Mouse (Mus musculus): Measurements from ENCODE around the gene Slc38a3.

Gene Slc38a3

DNA sequence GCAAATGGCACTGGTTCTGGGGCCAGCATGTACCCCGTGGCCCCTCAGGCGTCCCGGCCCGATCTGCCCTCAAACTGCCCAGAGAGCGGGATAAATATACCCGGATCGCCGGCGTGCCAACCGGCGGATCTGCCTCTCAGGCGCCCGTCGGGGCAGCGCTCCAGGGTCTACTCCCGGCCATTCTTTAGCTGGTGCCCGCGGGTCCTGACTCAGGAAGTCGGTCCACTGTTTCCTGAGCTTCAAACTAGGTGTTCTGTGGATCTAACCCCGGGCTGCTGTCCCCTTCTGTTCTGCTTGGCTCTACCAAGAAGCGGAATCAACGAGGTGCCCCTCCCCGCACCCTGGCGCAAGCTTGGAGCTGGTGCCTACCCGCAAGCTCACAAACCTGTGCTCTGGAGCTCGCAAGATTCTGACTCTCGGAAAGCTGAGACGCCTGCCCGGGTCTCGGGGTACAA is 2.6 kb downstream of the Slc38a3 start:
- no peak for DNase-seq (ENCODE audit: low spot score in 2 of 2)

DNA sequence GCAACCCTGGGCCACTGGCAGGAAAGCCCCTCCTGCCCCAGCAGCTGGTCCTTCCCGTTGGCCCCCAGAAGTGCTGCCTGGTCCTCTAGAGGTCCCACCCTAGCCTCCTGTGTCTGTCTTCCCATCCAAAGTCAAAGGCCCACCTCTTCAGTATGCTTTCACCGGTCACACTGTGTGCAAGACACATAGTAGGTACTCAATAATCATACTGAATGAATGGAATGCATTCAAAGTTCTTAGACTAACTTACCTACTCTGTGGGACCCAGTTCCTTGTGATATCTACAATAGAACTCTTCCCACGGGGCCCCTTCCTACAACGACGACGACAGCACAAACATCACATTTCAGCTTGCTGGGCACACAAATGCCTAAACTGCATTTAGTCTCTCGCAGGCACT is 4.0 kb downstream of the Slc38a3 start:
- DNase-seq (ENCODE audit: low spot score in 2 of 2) = no peak

GRCm38 (mm10) chr9:107663525-107663924 is 5.8 kb downstream of the Slc38a3 start:
- DNase-seq (ENCODE audit: low spot score in 2 of 2) = no peak

DNA sequence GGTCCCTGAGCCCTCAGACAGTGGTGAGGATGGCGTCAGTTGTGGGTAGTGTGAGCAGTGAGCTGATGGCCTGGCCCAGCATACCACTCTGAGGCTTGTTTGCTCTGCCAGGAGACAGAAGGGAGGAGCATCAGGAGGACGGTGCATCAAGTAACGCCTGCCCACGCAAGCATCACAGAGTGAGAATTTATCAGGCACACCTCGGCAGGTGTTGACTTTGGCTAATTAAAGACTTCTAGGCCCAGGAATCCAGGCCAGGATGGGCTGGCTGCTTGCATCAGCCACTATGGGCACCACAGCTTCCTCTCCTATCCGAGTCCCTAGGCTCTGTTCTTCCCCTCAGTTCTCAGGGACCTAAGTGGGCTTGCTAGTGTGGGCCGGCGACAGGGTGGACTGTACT is 7.0 kb downstream of the Slc38a3 start:
- no peak for DNase-seq (ENCODE audit: low spot score in 2 of 2)

DNA sequence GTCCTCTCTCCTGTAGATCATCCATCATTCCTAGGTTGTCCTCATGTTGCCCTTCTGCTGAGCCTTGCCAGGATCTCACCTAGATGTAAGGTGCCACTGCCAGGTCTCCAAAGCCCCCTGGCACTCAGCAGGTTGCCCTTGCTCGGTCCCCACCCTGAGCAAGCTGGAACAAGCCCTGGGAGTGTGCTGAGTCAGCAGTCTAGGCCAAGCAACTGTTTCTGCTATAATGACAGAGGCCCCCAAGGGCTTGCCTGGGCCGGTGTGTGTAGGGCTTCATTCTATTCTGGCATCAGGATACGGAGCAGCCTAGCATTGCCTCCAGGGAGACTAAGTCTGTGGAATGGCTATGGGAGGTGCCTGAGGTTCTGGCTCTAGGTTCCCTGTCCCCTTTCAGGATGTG is 8.6 kb downstream of the Slc38a3 start:
- DNase-seq (ENCODE audit: low spot score in 2 of 2) = no peak

DNA sequence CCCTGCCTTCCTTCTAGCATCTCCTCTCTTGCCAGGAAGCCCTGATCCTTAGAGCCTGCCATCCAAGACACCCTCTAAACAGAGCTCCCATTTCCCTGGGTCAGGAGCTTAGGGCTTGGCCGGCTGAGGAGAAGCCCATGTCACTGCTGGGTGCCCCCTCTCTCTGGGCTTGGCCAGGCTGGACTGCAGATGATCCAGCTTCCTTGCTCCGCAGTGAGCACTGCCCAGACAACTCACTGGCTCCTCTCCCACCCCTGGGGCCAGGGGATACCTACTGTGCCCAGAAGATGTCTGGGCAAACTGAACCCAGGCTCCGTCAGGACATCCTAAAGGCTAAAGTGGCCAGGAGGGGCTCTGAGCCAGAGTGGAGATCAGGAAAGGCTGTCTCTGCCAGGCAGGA is 9.4 kb downstream of the Slc38a3 start:
- no peak for DNase-seq (ENCODE audit: low spot score in 2 of 2)

- DNase-seq (ENCODE audit: low spot score in 2 of 2) = no peak
These were observed 9.8 kb downstream of the Slc38a3 start for GRCm38 (mm10) chr9:107659551-107659950.

DNA sequence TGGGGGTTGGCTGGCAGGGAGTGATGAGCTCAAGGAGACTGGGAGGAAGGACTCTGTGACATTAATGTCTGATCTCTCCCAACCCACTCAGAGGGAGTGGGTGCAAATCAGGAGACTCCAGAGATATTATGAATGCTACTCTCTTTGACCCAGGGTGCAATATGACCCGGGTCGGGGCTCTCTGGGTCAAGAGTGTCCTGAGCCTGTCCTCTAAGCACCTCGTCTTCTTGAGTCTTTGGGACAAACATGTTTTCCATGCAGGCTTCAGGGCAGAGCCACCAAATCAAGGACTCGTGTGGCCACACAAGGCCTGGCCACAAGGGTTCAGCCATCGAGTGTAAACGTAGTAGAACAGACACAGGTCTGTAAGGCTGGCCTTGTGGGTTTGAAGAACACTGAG is 11.2 kb downstream of the Slc38a3 start:
- DNase-seq (ENCODE audit: low spot score in 2 of 2) = no peak

- no peak for DNase-seq (ENCODE audit: low spot score in 2 of 2)
These were observed 12.2 kb downstream of the Slc38a3 start for GRCm38 (mm10) chr9:107657144-107657543.

- DNase-seq (ENCODE audit: low spot score in 2 of 2) = no peak
These were observed 14.7 kb downstream of the Slc38a3 start for GRCm38 (mm10) chr9:107654585-107654984.

DNA sequence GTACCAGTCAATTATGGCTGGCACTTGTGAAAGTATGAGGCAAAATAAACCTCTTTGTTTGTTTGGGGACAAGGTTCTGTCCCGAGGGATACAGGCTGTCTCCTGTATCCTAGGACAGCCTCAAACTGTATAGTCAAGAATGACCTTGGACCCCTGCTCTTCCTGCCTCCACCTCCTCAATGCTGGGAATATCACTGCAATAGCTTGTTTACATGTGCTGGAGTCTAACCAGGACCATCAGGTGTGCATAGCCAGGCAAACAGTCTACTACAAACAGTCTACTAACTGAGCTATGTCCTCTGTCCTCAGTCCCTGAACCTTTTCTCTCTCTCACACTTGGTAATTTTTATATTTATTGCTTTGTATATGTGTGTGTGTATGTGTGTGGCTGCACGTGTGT is 15.9 kb downstream of the Slc38a3 start:
- DNase-seq (ENCODE audit: low spot score in 2 of 2) = no peak

DNA sequence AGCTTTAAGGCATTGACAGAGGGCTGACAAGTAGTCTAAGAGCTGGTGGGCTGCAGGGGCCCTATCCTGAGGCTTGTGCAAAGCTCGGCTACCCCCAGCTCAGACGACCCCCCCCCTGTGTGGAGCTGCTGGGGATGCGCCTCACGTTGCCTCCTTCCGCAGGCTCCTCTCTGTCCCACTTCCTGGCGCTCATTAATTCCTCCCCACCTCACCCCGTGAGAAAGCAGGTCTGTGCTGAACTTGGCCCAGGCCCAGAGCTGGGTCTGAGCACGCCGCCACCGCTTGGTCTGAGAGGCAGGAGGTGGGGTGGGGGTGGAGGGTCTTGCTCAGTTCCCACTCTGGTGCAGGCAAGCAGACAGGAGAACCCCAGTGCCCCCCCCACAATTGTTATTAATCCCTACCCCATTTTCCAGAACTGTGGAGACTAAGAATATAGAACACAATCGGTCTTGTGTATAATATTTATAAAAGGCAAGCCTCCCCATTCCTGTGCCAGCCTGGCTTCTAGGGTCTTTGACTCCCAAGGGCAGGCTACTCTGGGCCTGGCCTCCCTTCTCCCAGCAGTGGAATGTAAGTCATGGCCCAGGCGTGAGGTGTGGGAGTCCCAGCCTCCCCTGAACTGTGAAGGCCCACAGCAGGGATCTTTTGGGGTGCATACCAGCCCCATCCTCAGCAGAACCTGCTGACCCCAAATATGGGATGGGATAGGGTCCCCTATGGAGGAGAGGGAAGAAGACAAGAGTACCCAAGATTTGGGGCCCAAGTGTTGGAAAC is 18.4 kb downstream of the Slc38a3 start:
- no peak for DNase-seq (ENCODE audit: low spot score in 2 of 2)

- DNase-seq (ENCODE audit: low spot score in 2 of 2) = no peak
These were observed 19.1 kb downstream of the Slc38a3 start for GRCm38 (mm10) chr9:107650225-107650624.

- DNase-seq (ENCODE audit: low spot score in 2 of 2) = no peak
These were observed 20.6 kb downstream of the Slc38a3 start for GRCm38 (mm10) chr9:107648767-107649166.

DNA sequence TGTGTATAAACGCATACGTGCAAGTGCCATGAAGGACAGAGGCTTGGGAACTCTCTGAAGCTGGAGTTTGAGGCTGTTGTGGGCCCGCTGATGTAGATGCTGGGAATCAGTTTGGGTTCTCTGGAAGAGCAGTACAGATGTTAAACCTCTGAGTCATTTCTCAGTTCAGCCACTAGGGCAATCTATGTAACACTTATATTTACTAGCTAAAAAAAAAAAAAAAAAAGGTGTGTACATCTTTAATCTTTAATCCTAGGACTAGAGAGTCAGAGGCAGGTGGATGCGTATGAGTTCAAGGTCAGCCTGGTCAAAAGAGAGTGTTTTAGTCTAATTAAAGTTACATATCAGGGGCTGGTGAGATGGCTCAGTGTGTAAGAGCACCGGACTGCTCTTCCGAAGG is 22.4 kb downstream of the Slc38a3 start:
- DNase-seq (ENCODE audit: low spot score in 2 of 2) = no peak

DNA sequence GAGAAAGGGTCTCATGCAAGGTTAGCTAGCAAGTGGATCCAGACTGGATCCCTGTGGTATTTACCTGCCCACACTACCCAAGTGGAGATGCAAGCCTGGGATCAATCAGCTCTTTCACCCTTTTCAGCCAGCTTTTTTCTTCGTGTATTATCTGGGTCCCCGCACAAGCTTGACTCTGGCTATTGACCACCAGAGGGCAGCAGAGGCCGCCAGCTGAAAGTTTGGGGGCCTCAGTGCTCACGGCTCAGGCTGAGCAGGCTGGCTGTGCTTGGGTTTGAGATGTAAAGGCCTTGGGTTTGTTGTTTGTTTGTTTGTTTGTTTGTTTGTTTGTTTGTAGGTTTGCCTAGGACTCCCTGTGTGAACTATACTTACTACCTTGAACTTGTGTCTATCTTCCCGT is 23.8 kb downstream of the Slc38a3 start:
- DNase-seq (ENCODE audit: low spot score in 2 of 2) = peak; percentile 64 to 70

GRCm38 (mm10) chr9:107645153-107645510 is 24.2 kb downstream of the Slc38a3 start:
- no peak for DNase-seq (ENCODE audit: low spot score in 2 of 2)

GRCm38 (mm10) chr9:107644495-107645152 is 24.7 kb downstream of the Slc38a3 start:
- DNase-seq (ENCODE audit: low spot score in 2 of 2) = peak; percentile 88 to 92

GRCm38 (mm10) chr9:107643544-107644214 is 25.7 kb downstream of the Slc38a3 start:
- no peak for DNase-seq (ENCODE audit: low spot score in 2 of 2)

DNA sequence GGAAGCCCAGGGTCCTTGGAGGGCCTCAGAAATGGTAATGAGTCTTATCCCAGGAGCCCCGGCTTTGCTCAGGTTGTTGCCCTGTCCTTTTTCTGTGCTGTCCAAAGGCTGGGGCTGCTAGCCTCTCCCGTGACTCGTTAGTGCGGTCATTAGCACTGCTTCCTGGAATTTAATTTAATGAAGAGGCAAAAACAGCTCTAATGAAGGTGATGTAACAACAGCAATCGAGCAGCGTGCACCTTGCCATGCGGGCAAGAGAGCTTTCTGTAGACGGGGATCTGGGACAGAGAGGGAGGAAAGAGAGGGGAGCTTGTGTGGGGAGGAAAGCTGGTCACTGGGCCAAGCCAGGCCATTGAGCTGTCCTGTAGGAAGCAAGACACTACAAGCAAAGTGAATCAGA is 27.7 kb downstream of the Slc38a3 start:
- no peak for DNase-seq (ENCODE audit: low spot score in 2 of 2)

GRCm38 (mm10) chr9:107640257-107640772 is 29.0 kb downstream of the Slc38a3 start:
- DNase-seq (ENCODE audit: low spot score in 2 of 2) = peak; percentile 77 to 79

- no peak for DNase-seq (ENCODE audit: low spot score in 2 of 2)
These were observed 32.3 kb downstream of the Slc38a3 start for GRCm38 (mm10) chr9:107637070-107637469.

Measured in spleen, postnatal 36 days (tissue).